Comparison of ENCODE assay signal across 31 mouse cellular contexts in the genomic region with DNA sequence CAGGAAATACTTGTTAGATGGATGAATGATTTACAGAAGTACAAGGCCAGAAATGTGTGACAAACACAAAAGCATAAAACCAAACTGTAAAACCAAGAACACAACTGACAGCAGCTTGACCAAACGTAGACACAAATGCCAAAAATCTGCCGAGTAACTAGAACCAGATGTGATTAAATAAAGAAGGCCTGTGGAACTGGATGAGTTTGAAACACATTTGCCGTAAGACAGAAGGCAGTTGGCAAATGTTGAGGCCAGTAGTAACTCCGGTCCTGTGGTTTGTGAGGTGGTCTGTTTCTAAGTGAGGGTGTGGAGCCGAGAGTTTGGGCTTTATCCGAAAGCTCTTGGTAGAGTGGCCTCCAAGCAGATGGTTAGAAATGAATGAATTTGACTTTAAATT. TPM values are rescaled to one million over a fixed set of nuclear protein-coding genes. Genes with fewer than 3 reads are reported as not detected.
A peak's percentile ranks its signal among the peaks of the same experiment; 100 is the strongest.
DNase-seq lines count a peak whose midpoint lies in the region; ATAC-seq lines count a peak whose summit lies in the region.
"Had no signal": no experiment of that assay in that cellular context is flagged by ENCODE, and none has a peak within 500 bp of the region (broad histone marks: within the 10 kb centered on the region; RNA-seq: fewer than 3 reads in every experiment).

No protein-coding gene starts in this region.

- intact Hi-C loops in heart, postnatal 10 days (cut with DNase I) = loop anchor here (5.0 kb wide), 1 partner anchor 36 kb away; no protein-coding TSS in a partner anchor

- H3K27ac ChIP-seq in heart, embryonic 13.5 days (replicated peaks) = peak overlapping the region; percentile 41; the same call in 1 of the 2 replicates
- 0 out of 2 replicates have a peak overlapping the region, but pooled peaks have one; percentile 24 for H3K27ac ChIP-seq in embryonic facial prominence, embryonic 13.5 days
- H3K27ac ChIP-seq in limb, embryonic 10.5 days = peak overlapping the region; percentile 71; the same call in 1 of the 2 replicates
- H3K27ac ChIP-seq: forebrain, embryonic 15.5 days; gastrocnemius, adult 2 months; intestine, embryonic 15.5 days; kidney, postnatal 0 days; midbrain, embryonic 13.5 days; neural tube, embryonic 13.5 days; stomach, postnatal 0 days had no signal

- H3K4me1 ChIP-seq in heart, embryonic 13.5 days = peaks cover 16% of the 10 kb centered on the region
- H3K4me1 ChIP-seq in embryonic facial prominence, embryonic 13.5 days = peaks cover 14% of the 10 kb centered on the region
- peaks cover 10% of the 10 kb centered on the region for H3K4me1 ChIP-seq in limb, embryonic 10.5 days
- H3K4me1 ChIP-seq: forebrain, embryonic 15.5 days; intestine, embryonic 15.5 days; midbrain, embryonic 13.5 days; neural tube, embryonic 13.5 days had no signal

- no peaks in the 10 kb centered on the region for H3K9me3 ChIP-seq in heart, embryonic 13.5 days
- no peaks in the 10 kb centered on the region for H3K9me3 ChIP-seq in embryonic facial prominence, embryonic 13.5 days
- no peaks in the 10 kb centered on the region for H3K9me3 ChIP-seq in limb, embryonic 10.5 days (replicated peaks)
- H3K9me3 ChIP-seq: forebrain, embryonic 15.5 days; intestine, embryonic 15.5 days; midbrain, embryonic 13.5 days; neural tube, embryonic 13.5 days had no signal

- no peaks in the 10 kb centered on the region for H3K27me3 ChIP-seq in heart, embryonic 13.5 days (replicated peaks)
- H3K27me3 ChIP-seq in embryonic facial prominence, embryonic 13.5 days = no peaks in the 10 kb centered on the region
- H3K27me3 ChIP-seq in limb, embryonic 10.5 days (ENCODE audit: low read depth, poor library complexity, severe bottlenecking) = no peaks in the 10 kb centered on the region
- H3K27me3 ChIP-seq: forebrain, embryonic 15.5 days; intestine, embryonic 15.5 days; megakaryocyte, embryonic 14.5 days; midbrain, embryonic 13.5 days; neural tube, embryonic 13.5 days had no signal

- DNase-seq in heart, postnatal 10 days = no peak
- no peak for DNase-seq in limb, embryonic 10.5 days (ENCODE audit: low spot score)
- no peak for DNase-seq in layer of hippocampus, adult 9-11 months
- DNase-seq in adrenal gland, postnatal 14 days = no peak
- DNase-seq in adrenal gland, postnatal 36 days = no peak
- DNase-seq: adrenal gland, postnatal 25 days; B cell, adult 2 months; cerebellum, adult 18-20 months; cerebellum, postnatal 10 days; gastrocnemius, adult 2 months; gastrocnemius, postnatal 36 days; heart, adult 18-20 months; kidney, adult 8-10 months; kidney, postnatal 4 days; lung, postnatal 4 days; right cerebral cortex, postnatal 4 days; thymus, adult 2 months; thymus, postnatal 36 days had no signal

- no peak overlapping the region for H3K4me3 ChIP-seq in heart, embryonic 13.5 days
- H3K4me3 ChIP-seq in embryonic facial prominence, embryonic 13.5 days = no peak overlapping the region
- H3K4me3 ChIP-seq in limb, embryonic 10.5 days = no peak overlapping the region
- H3K4me3 ChIP-seq: forebrain, embryonic 15.5 days; gastrocnemius, adult 2 months; intestine, embryonic 15.5 days; megakaryocyte, embryonic 14.5 days; midbrain, embryonic 13.5 days; neural tube, embryonic 13.5 days had no signal

- 81% methylated on average over 6 of the region's 6 CpGs for WGBS in heart, embryonic 13.5 days
- 31% methylated on average over 6 of the region's 6 CpGs for WGBS in embryonic facial prominence, embryonic 13.5 days
- WGBS in limb, embryonic 10.5 days = 54% methylated on average over 6 of the region's 6 CpGs

- peaks cover 83% of the 10 kb centered on the region for H3K36me3 ChIP-seq in heart, embryonic 13.5 days
- peaks cover 51% of the 10 kb centered on the region for H3K36me3 ChIP-seq in embryonic facial prominence, embryonic 13.5 days
- peaks cover 84% of the 10 kb centered on the region for H3K36me3 ChIP-seq in limb, embryonic 10.5 days

- no peak overlapping the region for H3K4me2 ChIP-seq in heart, embryonic 13.5 days
- H3K4me2 ChIP-seq in embryonic facial prominence, embryonic 13.5 days = no peak overlapping the region
- H3K4me2 ChIP-seq: forebrain, embryonic 15.5 days; heart, embryonic 11.5 days; intestine, embryonic 15.5 days; liver, embryonic 11.5 days; midbrain, embryonic 13.5 days; neural tube, embryonic 13.5 days had no signal

- H3K9ac ChIP-seq in heart, embryonic 13.5 days = no peak overlapping the region
- H3K9ac ChIP-seq in embryonic facial prominence, embryonic 13.5 days = no peak overlapping the region
- H3K9ac ChIP-seq: forebrain, embryonic 15.5 days; intestine, embryonic 15.5 days; midbrain, embryonic 13.5 days; neural tube, embryonic 13.5 days had no signal

- no peak for ATAC-seq in heart, embryonic 13.5 days (ENCODE audit: extremely low read depth, insufficient number of reproducible peaks, low FRiP score, low TSS enrichment)
- ATAC-seq in embryonic facial prominence, embryonic 13.5 days (ENCODE audit: insufficient number of reproducible peaks, insufficient read depth, low FRiP score, low TSS enrichment, low read depth) = no peak
- ATAC-seq: activated CD4-positive, CD25-positive, alpha-beta regulatory T cell, adult 4 months; forebrain, embryonic 15.5 days; hindbrain, embryonic 16.5 days; intestine, embryonic 15.5 days; midbrain, embryonic 13.5 days had no signal

RNA-seq across cellular contexts. Expression of a gene that starts 32.1 kb away (rescaled TPM):
- 23.1 and 24.2 TPM in 2 replicates for polyA plus RNA-seq in heart, embryonic 13.5 days (2015; fragmentation: Nextera tagmentation; extraction: Ambion mirVana)
- total RNA-seq in heart, postnatal 10 days (2021) = 10 to 100 TPM; 36.7 to 42.3 TPM
- polyA plus RNA-seq in embryonic facial prominence, embryonic 13.5 days (2015; fragmentation: Nextera tagmentation; extraction: Ambion mirVana) = 35.0 and 35.4 TPM in 2 replicates
- 42.0 and 48.5 TPM in 2 replicates for polyA plus RNA-seq in limb, embryonic 10.5 days (2016; fragmentation: Nextera tagmentation; extraction: Ambion mirVana)
- 60.9 and 68.3 TPM in 2 replicates for total RNA-seq in adrenal gland, postnatal 14 days (2021)
- 10 to 100 TPM; 71.2 to 75.2 TPM for total RNA-seq in adrenal gland, postnatal 36 days (2021)

RNA-seq across cellular contexts. Expression of a gene that starts 32.4 kb away (rescaled TPM):
- polyA plus RNA-seq in heart, embryonic 13.5 days (2015; fragmentation: Nextera tagmentation; extraction: Ambion mirVana) = 95.2 and 102 TPM in 2 replicates
- total RNA-seq in heart, postnatal 10 days (2021) = 100 to 1,000 TPM; 112 to 114 TPM
- 100 and 102 TPM in 2 replicates for polyA plus RNA-seq in embryonic facial prominence, embryonic 13.5 days (2015; fragmentation: Nextera tagmentation; extraction: Ambion mirVana)
- 157 and 158 TPM in 2 replicates for polyA plus RNA-seq in limb, embryonic 10.5 days (2016; fragmentation: Nextera tagmentation; extraction: Ambion mirVana)
- total RNA-seq in adrenal gland, postnatal 14 days (2021) = 112 and 116 TPM in 2 replicates
- total RNA-seq in adrenal gland, postnatal 36 days (2021) = 10 to 100 TPM; 91.6 to 98.1 TPM
